Mouse (Mus musculus) ES-E14 (cell line): Measurements from ENCODE around the gene Wfikkn1. TPM values are rescaled to one million over a fixed set of nuclear protein-coding genes. Genes with fewer than 3 reads are reported as not detected.

ENCODE experiments used
- DNase-seq: peaks from one replicate; pipeline ENCODE4 v3.0.0-alpha.2; 2013; ENCODE audit warnings: low read depth, low spot score
- H3K27ac ChIP-seq: 2 replicates; pipeline ENCODE4 v1.5.1; 2012; ENCODE audit warnings: low read depth, mild to moderate bottlenecking, low read length, moderate library complexity, mixed read lengths; ENCODE audit not compliant: poor library complexity, insufficient read depth, severe bottlenecking
- H3K36me3 ChIP-seq: 2 replicates; pipeline ENCODE4 v1.6.1; 2012; ENCODE audit warnings: mild to moderate bottlenecking, low read length, moderate library complexity, mixed read lengths; ENCODE audit not compliant: control insufficient read depth, poor library complexity, insufficient read depth, severe bottlenecking
- H3K4me1 ChIP-seq, 2 experiments: fragments of 150-350 bp in 1 of 2; sonication (generic) in 1 of 2; 2 replicates each; pipeline ENCODE4 v1.6.1; 2012; ENCODE audit warnings: low read length in 2 of 2, mild to moderate bottlenecking in 1 of 2, mixed read lengths in 1 of 2; ENCODE audit not compliant: control insufficient read depth in 2 of 2, insufficient read depth in 2 of 2, poor library complexity in 1 of 2
- H3K4me3 ChIP-seq, 2 experiments: fragments of 150-350 bp in 1 of 2; sonication (generic) in 1 of 2; 2 replicates each; pipeline ENCODE4 v1.5.1; 2012; ENCODE audit warnings: low read length in 2 of 2, low read depth in 1 of 2, mild to moderate bottlenecking in 1 of 2, mixed read lengths in 1 of 2; ENCODE audit not compliant: insufficient read depth in 1 of 2, poor library complexity in 1 of 2, severe bottlenecking in 1 of 2
- H3K9ac ChIP-seq: 2 replicates; pipeline ENCODE4 v1.6.1; 2012; ENCODE audit warnings: low read depth, mild to moderate bottlenecking, low read length, mixed read lengths; ENCODE audit not compliant: poor library complexity, insufficient read depth, severe bottlenecking
- H3K9me3 ChIP-seq: fragments of 150-350 bp; sonication (generic); 2 replicates; pipeline ENCODE4 v1.6.1; 2012; ENCODE audit warnings: low read depth, mild to moderate bottlenecking, low read length; ENCODE audit not compliant: control insufficient read depth, insufficient read depth
- CHD2 ChIP-seq: IDR thresholded peaks from 2 replicates; pipeline ENCODE4 v1.6.1; 2014; ENCODE audit warnings: mild to moderate bottlenecking, low read depth, low read length, inconsistent platforms
- HCFC1 ChIP-seq: IDR thresholded peaks from 2 replicates; pipeline ENCODE4 v1.6.1; 2012; ENCODE audit warnings: low read length, inconsistent platforms, borderline replicate concordance; ENCODE audit not compliant: insufficient read depth
- MAFK ChIP-seq: IDR thresholded peaks from 2 replicates; pipeline ENCODE4 v1.6.1; 2014; ENCODE audit warnings: mild to moderate bottlenecking, low read depth, low read length, inconsistent platforms; ENCODE audit not compliant: insufficient read depth
- ZC3H11A ChIP-seq: IDR thresholded peaks from 2 replicates; pipeline ENCODE4 v1.6.1; 2012; ENCODE audit warnings: low read depth, mild to moderate bottlenecking, inconsistent platforms, low read length, borderline replicate concordance
- ZNF384 ChIP-seq: IDR thresholded peaks from 2 replicates; pipeline ENCODE4 v1.6.1; 2012; ENCODE audit warnings: low read depth, low read length, inconsistent platforms
- in situ Hi-C, 2 experiments: fragments of 600-800 bp; cut with MboI; formaldehyde crosslinking; loops; one replicate each; pipeline ENCODE4 v1.15.1; 2025; ENCODE audit warnings: low sequenced_read_pairs in 2 of 2, inconsistent platforms in 1 of 2; ENCODE audit not compliant: unreplicated experiment in 2 of 2
- total RNA-seq: library from RNA; depleted of rRNA; stranded (reverse); fragments of 300-350 nt; gene quantifications from 2 replicates; pipeline ENCODE4 v1.2.3, GENCODE M21; 2012

Gene Wfikkn1
- total RNA-seq, 1 experiment, result 3.3 TPM

GRCm38 (mm10) chr17:25836397-25837075 is 44.1 kb downstream of the Wfikkn1 start:
- DNase-seq, result no peak
- TF ChIP-seq MAFK (no peak), CHD2 (no peak), ZC3H11A (no peak), HCFC1 (no peak), ZNF384 (no peak)
- Histone ChIP-seq H3K9me3 (no peaks in the 10 kb centered on the region), H3K4me1 (peaks cover under 1 to 23% of the 10 kb centered on the region in 2 experiments; a peak in 1 of 4 replicates), H3K36me3 (peaks cover 51% of the 10 kb centered on the region), H3K27ac (no peak overlapping the region), H3K9ac (peak overlapping the region; percentile 20; the same call in 1 of the 2 replicates), H3K4me3 (peak overlapping the region; percentile 23 to 41; a peak in 3 of 4 replicates)
- in situ Hi-C loops, result no loop called here

- DNase-seq, result no peak
- TF ChIP-seq MAFK, result no peak
- TF ChIP-seq CHD2, result no peak
- no peak for TF ChIP-seq ZC3H11A
- no peak for TF ChIP-seq ZNF384
- no peak for TF ChIP-seq HCFC1
- H3K4me1 ChIP-seq, result peaks cover 2 to 26% of the 10 kb centered on the region in 2 experiments; a peak in 1 of 4 replicates
- no peaks in the 10 kb centered on the region for H3K9me3 ChIP-seq
- H3K36me3 ChIP-seq, result peaks cover 51% of the 10 kb centered on the region
- in situ Hi-C loops, result no loop called here
- no peak overlapping the region for H3K4me3 ChIP-seq
- no peak overlapping the region for H3K9ac ChIP-seq
- no peak overlapping the region for H3K27ac ChIP-seq
Observed at GRCm38 (mm10) chr17:25835816-25836215, 44.8 kb downstream of the Wfikkn1 start.

GRCm38 (mm10) chr17:25835301-25835700 is 45.4 kb downstream of the Wfikkn1 start:
- Histone ChIP-seq H3K36me3 (peaks cover 51% of the 10 kb centered on the region), H3K9me3 (no peaks in the 10 kb centered on the region), H3K4me1 (peaks cover 2 to 26% of the 10 kb centered on the region in 2 experiments; a peak in 1 of 4 replicates), H3K27ac (no peak overlapping the region), H3K4me3 (no peak overlapping the region), H3K9ac (no peak overlapping the region)
- DNase-seq, result no peak
- TF ChIP-seq ZNF384 (no peak), ZC3H11A (no peak), CHD2 (no peak), MAFK (no peak), HCFC1 (no peak)
- in situ Hi-C loops, result no loop called here

GRCm38 (mm10) chr17:25834595-25835222 is 45.9 kb downstream of the Wfikkn1 start:
- DNase-seq, result no peak
- H3K36me3 ChIP-seq, result peaks cover 50% of the 10 kb centered on the region
- no peak overlapping the region for H3K9ac ChIP-seq
- no peak overlapping the region for H3K27ac ChIP-seq
- TF ChIP-seq CHD2 (no peak), ZC3H11A (no peak), MAFK (no peak), HCFC1 (no peak), ZNF384 (no peak)
- no peak overlapping the region for H3K4me3 ChIP-seq
- H3K9me3 ChIP-seq, result no peaks in the 10 kb centered on the region
- peaks cover 2 to 26% of the 10 kb centered on the region in 2 experiments; a peak in 1 of 4 replicates for H3K4me1 ChIP-seq
- in situ Hi-C loops, result no loop called here
